Mouse (Mus musculus) embryonic facial prominence, embryonic 12.5 days (tissue): ENCODE measurements around the gene Hyal3. TPM values are rescaled to one million over a fixed set of nuclear protein-coding genes. Genes with fewer than 3 reads are reported as not detected.

Experiments
- ATAC-seq: fragments of 200-750 bp; cut with Nextera tagmentation; 2 replicates; pipeline ENCODE4 v1.8.0; 2017; ENCODE audit not compliant: insufficient number of reproducible peaks, insufficient read depth, low FRiP score, low TSS enrichment
- H3K27ac ChIP-seq: fragments of 300-500 bp; sonication (generic); 2 replicates; pipeline ENCODE4 v1.5.1; 2016; ENCODE audit warnings: mild to moderate bottlenecking
- H3K27me3 ChIP-seq: fragments of 300-500 bp; sonication (generic); 2 replicates; pipeline ENCODE4 v1.6.1; 2016; ENCODE audit warnings: mild to moderate bottlenecking, moderate library complexity
- H3K36me3 ChIP-seq: fragments of 300-500 bp; sonication (generic); 2 replicates; pipeline ENCODE4 v1.6.1; 2016; ENCODE audit warnings: mild to moderate bottlenecking
- H3K4me1 ChIP-seq: fragments of 300-500 bp; sonication (generic); 2 replicates; pipeline ENCODE4 v1.6.1; 2016
- H3K4me2 ChIP-seq: fragments of 300-500 bp; sonication (generic); replicated peaks from 2 replicates; pipeline ENCODE4 v1.6.1; 2016; ENCODE audit warnings: mild to moderate bottlenecking, moderate library complexity
- H3K4me3 ChIP-seq: fragments of 300-500 bp; sonication (generic); 2 replicates; pipeline ENCODE4 v1.5.1; 2016; ENCODE audit warnings: mild to moderate bottlenecking
- H3K9ac ChIP-seq: fragments of 300-500 bp; sonication (generic); 2 replicates; pipeline ENCODE4 v1.6.1; 2016; ENCODE audit warnings: mild to moderate bottlenecking, moderate library complexity
- H3K9me3 ChIP-seq: fragments of 300-500 bp; sonication (generic); 2 replicates; pipeline ENCODE4 v1.6.1; 2016; ENCODE audit warnings: mild to moderate bottlenecking, moderate library complexity
- WGBS: fragments of 180-500 bp; shearing (Covaris S2); methylation state at CpG from one replicate; pipeline ENCODE4 v1.1.7; 2016; 5-methylcytosine and 5-hydroxymethylcytosine counted together
- polyA plus RNA-seq: library from polyadenylated mRNA; unstranded; fragments of >200 nt; fragmentation: Nextera tagmentation; extraction: Ambion mirVana; gene quantifications from 2 replicates; pipeline ENCODE4 v1.2.1, GENCODE M21; 2016

Hyal3 gene
- polyA plus RNA-seq, 1 experiment from 2014 or later = 1.4 TPM

DNA sequence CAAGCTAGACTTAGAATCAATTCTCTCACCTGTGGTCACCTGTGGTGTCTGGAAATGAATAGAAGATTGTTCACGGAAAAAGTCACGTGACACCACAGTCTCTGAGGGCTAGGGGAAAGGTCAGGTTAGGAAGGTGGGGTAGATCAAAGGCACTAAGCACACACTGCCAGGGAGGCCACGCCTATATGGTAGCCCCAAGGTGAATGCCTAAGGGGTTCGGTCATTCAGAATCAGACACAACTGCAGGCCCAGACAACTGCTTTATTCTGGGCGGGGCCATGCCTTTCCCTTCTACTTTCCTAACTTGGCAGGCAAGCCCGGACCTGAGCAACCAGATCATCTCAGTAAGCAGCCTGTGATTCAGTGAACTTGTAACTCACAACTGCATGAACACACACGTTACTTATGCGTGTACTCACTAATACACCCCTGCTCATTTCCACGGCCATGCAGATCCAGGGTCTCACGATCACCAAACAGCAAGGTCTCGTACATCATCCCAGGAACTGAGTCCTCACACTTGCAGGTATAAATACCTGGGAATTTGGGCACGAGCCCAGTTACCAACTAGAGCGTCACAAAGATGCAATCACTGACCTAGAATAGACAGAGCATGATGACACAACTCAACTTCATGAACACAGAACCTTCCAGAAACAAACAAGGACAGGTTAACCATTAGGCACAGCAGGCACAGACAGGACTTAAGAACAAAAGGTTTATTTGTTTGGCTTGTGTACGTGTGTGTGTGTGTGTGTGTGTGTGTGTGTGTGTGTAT, 4.8 kb upstream of the Hyal3 start:
- Histone ChIP-seq H3K4me2 (peak overlapping the region; percentile 57; the same call in 1 of the 2 replicates), H3K9ac (no peak overlapping the region), H3K36me3 (peaks cover 38% of the 10 kb centered on the region), H3K27me3 (no peaks in the 10 kb centered on the region), H3K4me3 (no peak overlapping the region), H3K27ac (peak overlapping the region; percentile 75), H3K4me1 (peaks cover 40% of the 10 kb centered on the region), H3K9me3 (no peaks in the 10 kb centered on the region)
- no peak for ATAC-seq
- 76% methylated on average over 14 of the region's 14 CpGs for WGBS

GRCm38 (mm10) chr9:107576357-107577107, 4.1 kb upstream of the Hyal3 start, which contains the start of gene Hyal1:
Gene Hyal1, plus strand, starts transcription at chr9:107576927.
- Histone ChIP-seq H3K36me3 (peaks cover 30% of the 10 kb centered on the region), H3K4me2 (peak within 1 kb of the TSS; percentile 57), H3K9me3 (no peaks in the 10 kb centered on the region), H3K9ac (peak within 1 kb of the TSS; percentile 57), H3K4me3 (peak within 1 kb of the TSS; percentile 38), H3K27me3 (no peaks in the 10 kb centered on the region), H3K4me1 (peaks cover 36% of the 10 kb centered on the region), H3K27ac (peak within 1 kb of the TSS; percentile 75)
- 18% methylated on average over 16 of the region's 16 CpGs for WGBS
- peak; percentile 47 for ATAC-seq

DNA sequence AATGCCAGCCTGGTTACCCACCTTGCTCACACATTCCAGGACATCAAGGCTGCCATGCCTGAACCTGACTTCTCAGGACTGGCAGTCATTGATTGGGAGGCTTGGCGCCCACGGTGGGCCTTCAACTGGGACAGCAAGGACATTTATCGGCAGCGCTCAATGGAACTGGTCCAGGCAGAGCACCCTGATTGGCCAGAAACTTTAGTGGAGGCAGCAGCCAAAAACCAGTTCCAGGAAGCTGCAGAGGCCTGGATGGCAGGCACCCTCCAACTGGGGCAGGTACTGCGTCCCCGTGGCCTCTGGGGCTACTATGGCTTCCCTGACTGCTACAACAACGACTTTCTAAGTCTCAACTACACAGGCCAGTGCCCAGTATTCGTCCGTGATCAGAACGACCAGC, 2.7 kb upstream of the Hyal3 start:
- no peak for ATAC-seq
- Histone ChIP-seq H3K27ac (no peak overlapping the region), H3K27me3 (no peaks in the 10 kb centered on the region), H3K4me2 (peak overlapping the region; percentile 57; the same call in 1 of the 2 replicates), H3K4me1 (peaks cover 41% of the 10 kb centered on the region), H3K9ac (no peak overlapping the region), H3K36me3 (peaks cover 21% of the 10 kb centered on the region), H3K9me3 (no peaks in the 10 kb centered on the region), H3K4me3 (no peak overlapping the region)
- 93% methylated on average over 10 of the region's 10 CpGs for WGBS

GRCm38 (mm10) chr9:107578587-107578986, 2.0 kb upstream of the Hyal3 start, which contains the start of gene Naa80:
Gene Naa80, plus strand, starts transcription at chr9:107578887.
- no peaks in the 10 kb centered on the region for H3K27me3 ChIP-seq
- WGBS = 76% methylated on average over 3 of the region's 3 CpGs
- H3K9me3 ChIP-seq = no peaks in the 10 kb centered on the region
- ATAC-seq = no peak
- no peak within 1 kb of the TSS for H3K4me3 ChIP-seq
- 0 out of 2 replicates have a peak within 1 kb of the TSS, but pooled peaks have one; percentile 5 for H3K9ac ChIP-seq
- peak within 1 kb of the TSS; percentile 90 for H3K27ac ChIP-seq
- H3K4me2 ChIP-seq = peak within 1 kb of the TSS; percentile 84
- peaks cover 41% of the 10 kb centered on the region for H3K4me1 ChIP-seq
- H3K36me3 ChIP-seq = peaks cover 21% of the 10 kb centered on the region

GRCm38 (mm10) chr9:107579023-107579900, 1.4 kb upstream of the Hyal3 start:
- Histone ChIP-seq H3K27me3 (no peaks in the 10 kb centered on the region), H3K9ac (0 out of 2 replicates have a peak overlapping the region, but pooled peaks have one; percentile 5), H3K4me2 (peak overlapping the region; percentile 84), H3K36me3 (peaks cover 19% of the 10 kb centered on the region), H3K9me3 (no peaks in the 10 kb centered on the region), H3K4me3 (no peak overlapping the region), H3K27ac (peak overlapping the region; percentile 90), H3K4me1 (peaks cover 41% of the 10 kb centered on the region)
- ATAC-seq = no peak
- 94% methylated on average over 14 of the region's 14 CpGs for WGBS

DNA sequence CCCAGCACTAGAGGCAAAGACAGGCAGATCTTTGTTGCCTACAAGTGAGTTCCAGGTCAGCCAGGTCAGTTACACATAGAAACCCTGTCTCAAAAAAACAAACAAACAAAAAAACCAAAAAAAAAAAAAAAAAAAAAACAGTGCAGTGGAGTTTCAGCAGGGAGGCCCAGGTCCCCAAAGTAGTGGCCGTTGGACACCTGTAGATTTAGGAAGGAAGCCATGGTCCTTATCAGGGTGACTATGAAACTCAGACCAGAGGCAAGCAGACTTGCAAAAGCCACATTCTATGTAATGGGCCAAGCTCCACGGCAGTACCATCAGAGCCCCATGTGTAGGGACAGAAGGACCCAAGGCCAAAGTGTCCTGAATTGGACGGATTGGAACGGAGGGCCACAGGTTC, 966 bp downstream of the Hyal3 start:
- Histone ChIP-seq H3K27me3 (no peaks in the 10 kb centered on the region), H3K4me1 (peaks cover 34% of the 10 kb centered on the region), H3K27ac (peak overlapping the region; percentile 90), H3K36me3 (peaks cover 13% of the 10 kb centered on the region), H3K4me3 (peak overlapping the region; percentile 58), H3K4me2 (peak overlapping the region; percentile 84), H3K9me3 (no peaks in the 10 kb centered on the region), H3K9ac (peak overlapping the region; percentile 63)
- no peak for ATAC-seq
- 71% methylated on average over 4 of the region's 4 CpGs for WGBS

- Histone ChIP-seq H3K4me1 (peaks cover 26% of the 10 kb centered on the region), H3K4me2 (no peak overlapping the region), H3K9ac (no peak overlapping the region), H3K4me3 (no peak overlapping the region), H3K27me3 (no peaks in the 10 kb centered on the region), H3K36me3 (peaks cover 13% of the 10 kb centered on the region), H3K9me3 (no peaks in the 10 kb centered on the region), H3K27ac (no peak overlapping the region)
- ATAC-seq = no peak
- WGBS = 90% methylated on average over 7 of the region's 7 CpGs
These were observed 2.0 kb downstream of the Hyal3 start for GRCm38 (mm10) chr9:107582509-107583062.

DNA sequence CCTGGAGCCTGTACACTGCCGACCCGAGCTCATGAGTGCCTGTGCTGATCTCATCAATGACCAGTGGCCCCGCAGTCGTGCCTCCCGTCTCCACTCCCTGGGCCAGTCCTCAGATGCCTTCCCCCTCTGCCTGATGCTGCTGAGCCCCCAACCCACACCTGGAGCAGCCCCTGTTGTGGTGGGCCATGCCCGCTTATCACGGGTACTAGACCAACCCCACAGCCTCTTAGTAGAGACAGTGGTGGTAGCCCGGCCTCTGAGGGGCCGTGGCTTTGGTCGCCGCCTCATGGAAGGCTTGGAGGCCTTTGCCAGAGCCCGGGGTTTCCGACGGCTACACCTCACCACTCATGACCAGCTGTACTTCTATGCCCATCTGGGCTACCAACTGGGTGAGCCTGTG, 2.6 kb downstream of the Hyal3 start:
- H3K9me3 ChIP-seq = no peaks in the 10 kb centered on the region
- H3K27ac ChIP-seq = no peak overlapping the region
- peaks cover 13% of the 10 kb centered on the region for H3K36me3 ChIP-seq
- no peak overlapping the region for H3K4me2 ChIP-seq
- H3K27me3 ChIP-seq = no peaks in the 10 kb centered on the region
- 91% methylated on average over 14 of the region's 14 CpGs for WGBS
- no peak overlapping the region for H3K4me3 ChIP-seq
- peaks cover 25% of the 10 kb centered on the region for H3K4me1 ChIP-seq
- no peak overlapping the region for H3K9ac ChIP-seq
- no peak for ATAC-seq

DNA sequence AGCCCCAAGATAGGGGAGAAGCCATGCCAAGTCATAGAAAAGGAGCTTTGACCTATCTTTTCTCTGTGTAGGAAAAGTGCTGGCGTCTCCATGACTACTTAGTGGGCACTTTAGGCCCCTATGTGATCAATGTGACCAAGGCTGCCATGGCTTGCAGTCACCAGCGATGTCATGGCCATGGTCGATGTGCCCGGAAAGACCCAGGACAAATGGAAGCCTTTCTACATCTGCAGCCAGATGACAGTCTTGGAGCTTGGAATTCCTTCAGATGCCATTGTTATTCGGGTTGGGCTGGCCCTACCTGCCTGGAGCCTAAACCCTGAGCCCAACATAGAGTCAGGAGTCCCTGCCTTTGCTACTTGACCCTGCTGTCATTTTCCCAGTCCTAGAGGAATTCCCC, 5.9 kb downstream of the Hyal3 start:
- peaks cover 36% of the 10 kb centered on the region for H3K36me3 ChIP-seq
- H3K4me3 ChIP-seq = no peak overlapping the region
- WGBS = 88% methylated on average over 5 of the region's 5 CpGs
- no peak overlapping the region for H3K27ac ChIP-seq
- no peak for ATAC-seq
- H3K9ac ChIP-seq = no peak overlapping the region
- no peak overlapping the region for H3K4me2 ChIP-seq
- no peaks in the 10 kb centered on the region for H3K27me3 ChIP-seq
- no peaks in the 10 kb centered on the region for H3K9me3 ChIP-seq
- H3K4me1 ChIP-seq = peaks cover 19% of the 10 kb centered on the region

DNA sequence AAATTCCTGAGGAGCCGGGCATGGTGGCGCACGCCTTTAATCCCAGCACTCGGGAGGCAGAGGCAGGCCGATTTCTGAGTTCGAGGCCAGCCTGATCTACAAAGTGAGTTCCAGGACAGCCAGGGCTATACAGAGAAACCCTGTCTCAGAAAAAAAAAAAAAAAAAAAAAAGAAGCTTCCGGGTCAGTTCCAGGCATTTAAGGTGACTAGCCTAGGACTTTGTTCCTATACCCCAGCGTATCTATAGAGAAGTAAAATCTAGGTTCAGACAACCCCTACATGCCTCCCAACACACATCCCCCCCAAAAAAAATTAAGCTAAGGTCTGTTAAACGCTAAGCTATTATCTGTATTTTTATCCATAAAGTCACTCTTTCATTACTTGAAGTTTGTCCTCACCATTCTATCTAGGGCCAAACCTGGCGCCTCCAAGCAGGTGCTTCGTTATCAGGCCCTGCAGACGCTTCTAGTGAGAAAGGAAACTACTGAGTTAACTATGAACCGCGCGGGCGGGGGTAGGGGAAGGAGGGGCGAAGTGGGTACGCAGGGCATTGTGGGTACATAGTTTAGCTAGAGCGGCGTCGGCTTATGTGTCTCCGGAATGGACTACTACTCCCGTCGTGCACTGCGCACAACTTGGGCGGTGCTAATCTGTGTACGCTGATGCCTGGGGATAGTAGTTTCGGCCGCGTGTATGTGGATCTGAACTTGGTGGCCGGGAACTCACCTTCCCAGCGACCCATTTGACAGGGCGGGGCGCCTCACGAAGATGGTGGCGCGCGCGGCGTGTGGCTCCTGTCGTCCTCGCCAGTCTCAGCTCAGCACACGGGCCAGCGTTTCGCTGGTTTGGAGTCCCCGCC, 6.6 kb downstream of the Hyal3 start, which contains the start of gene Ifrd2:
Gene Ifrd2 (plus strand): TSS at position 669 of the 859 bp plus-strand sequence.
- H3K36me3 ChIP-seq = peaks cover 43% of the 10 kb centered on the region
- peak within 1 kb of the TSS; percentile 73 for H3K4me2 ChIP-seq
- peak within 1 kb of the TSS; percentile 85 for H3K4me3 ChIP-seq
- 14% methylated on average over 46 of the region's 46 CpGs for WGBS
- peak; percentile 96 for ATAC-seq
- no peaks in the 10 kb centered on the region for H3K27me3 ChIP-seq
- H3K9me3 ChIP-seq = no peaks in the 10 kb centered on the region
- peak within 1 kb of the TSS; percentile 57 for H3K9ac ChIP-seq
- H3K4me1 ChIP-seq = peaks cover 14% of the 10 kb centered on the region
- peak within 1 kb of the TSS; percentile 46; the same call in 1 of the 2 replicates for H3K27ac ChIP-seq
